Mouse (Mus musculus): ENCODE data around the gene Usp27x.

DNA sequence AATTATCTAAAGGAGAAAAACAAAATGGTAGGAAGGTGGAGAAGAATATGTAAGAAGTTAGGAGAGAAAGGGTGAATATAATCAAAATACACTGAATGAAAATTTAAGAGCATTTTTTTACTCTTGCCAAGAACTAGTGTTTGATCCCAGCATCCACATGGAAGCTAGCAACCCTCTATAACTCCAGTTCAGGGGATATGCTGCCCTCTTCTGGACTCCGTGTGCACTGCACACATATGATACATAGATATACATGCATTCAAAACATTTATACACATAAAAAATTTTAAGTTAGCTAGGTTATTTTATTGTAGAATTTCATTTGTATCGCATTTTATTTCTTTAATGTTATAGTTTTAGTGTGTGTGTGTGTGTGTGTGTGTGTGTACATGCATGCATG, 50.2 kb downstream of the Usp27x start:
- TF ChIP-seq EP300 (IDR thresholded peaks at IDR 0.05; ENCODE audit: low read length) (no peak), TCF12 (IDR thresholded peaks at IDR 0.05; ENCODE audit: low read depth, low read length) (no peak), CTCF (conservative IDR thresholded peaks at IDR 0.05 in 1 of 2, IDR thresholded peaks at IDR 0.05 in 1 of 2; ENCODE audit: low read depth in 2 of 2, low read length in 2 of 2) (peak in 1 of 2 experiments; percentile 42; a peak in 2 of 4 replicates), CHD1 (IDR thresholded peaks at IDR 0.05; ENCODE audit: low read depth, low read length) (no peak), POLR2A (IDR thresholded peaks at IDR 0.05; ENCODE audit: low read depth, low read length) (no peak), MEF2A (IDR thresholded peaks at IDR 0.05; ENCODE audit: borderline replicate concordance, low read depth, low read length) (no peak)
